Mouse (Mus musculus) liver, postnatal 0 days (tissue): ENCODE data around the gene Rhpn2.

Experiments
- CTCF ChIP-seq: sonication (generic); IDR thresholded peaks from 2 replicates; pipeline ENCODE4 v1.5.1; 2016; ENCODE audit warnings: antibody characterized with exemption, low read depth
- EP300 ChIP-seq: IDR thresholded peaks from 2 replicates; pipeline ENCODE4 v1.6.1; 2016; ENCODE audit warnings: antibody characterized with exemption, low read depth, mild to moderate bottlenecking

- TF ChIP-seq CTCF (no peak), EP300 (no peak)
These were observed 33.2 kb upstream of the Rhpn2 start for GRCm38 (mm10) chr7:35300792-35301191.
